Mouse (Mus musculus) forebrain, embryonic 16.5 days (tissue): ENCODE results near the gene Ush2a. TPM values are rescaled to one million over a fixed set of nuclear protein-coding genes. Genes with fewer than 3 reads are reported as not detected.
A peak's percentile ranks its signal among the peaks of the same experiment; 100 is the strongest.

Source experiments
- ATAC-seq: fragments of 200-750 bp; cut with Nextera tagmentation; 2 replicates; pipeline ENCODE4 v1.8.0; 2017; ENCODE audit warnings: mild to moderate bottlenecking, moderate library complexity
- H3K27ac ChIP-seq: fragments of 300-500 bp; sonication (generic); 2 replicates; pipeline ENCODE4 v1.5.1; 2014; ENCODE audit warnings: low read length, control low read depth
- H3K27me3 ChIP-seq: fragments of 300-500 bp; sonication (generic); replicated peaks from 2 replicates; pipeline ENCODE4 v1.6.1; 2014; ENCODE audit warnings: low read length; ENCODE audit not compliant: control insufficient read depth, insufficient read depth
- H3K36me3 ChIP-seq: fragments of 300-500 bp; sonication (generic); 2 replicates; pipeline ENCODE4 v1.6.1; 2014; ENCODE audit not compliant: control insufficient read depth, insufficient read depth
- H3K4me1 ChIP-seq: fragments of 300-500 bp; sonication (generic); replicated peaks from 2 replicates; pipeline ENCODE4 v1.6.1; 2014; ENCODE audit warnings: low read length; ENCODE audit not compliant: control insufficient read depth, insufficient read depth
- H3K4me2 ChIP-seq: fragments of 300-500 bp; sonication (generic); 2 replicates; pipeline ENCODE4 v1.6.1; 2014; ENCODE audit warnings: mild to moderate bottlenecking, low read length, control low read depth
- H3K4me3 ChIP-seq: fragments of 300-500 bp; sonication (generic); replicated peaks from 2 replicates; pipeline ENCODE4 v1.5.1; 2014; ENCODE audit warnings: mild to moderate bottlenecking, low read length, control low read depth
- H3K9ac ChIP-seq: fragments of 300-500 bp; sonication (generic); replicated peaks from 2 replicates; pipeline ENCODE4 v1.6.1; 2014; ENCODE audit warnings: low read depth, low read length, control low read depth
- H3K9me3 ChIP-seq: fragments of 300-500 bp; sonication (generic); 2 replicates; pipeline ENCODE4 v1.6.1; 2016; ENCODE audit warnings: low read length; ENCODE audit not compliant: control insufficient read depth
- WGBS: fragments of 180-500 bp; shearing (Covaris S2); extraction: QIAGEN DNeasy Blood & Tissue Kit; methylation state at CpG from one replicate; pipeline ENCODE4 v1.1.7; 2014; 5-methylcytosine and 5-hydroxymethylcytosine counted together
- polyA plus RNA-seq: library from polyadenylated mRNA; unstranded; fragments of >200 nt; fragmentation: Nextera tagmentation; extraction: Ambion mirVana; gene quantifications from 2 replicates; pipeline ENCODE4 v1.2.1, GENCODE M21; 2015

The Ush2a gene
- polyA plus RNA-seq, 1 experiment from 2014 or later, result 0.32 TPM

- no peak overlapping the region for H3K4me3 ChIP-seq
- ATAC-seq, result peak; percentile 47; the same call in 1 of the 2 replicates
- WGBS, result 70% methylated on average over 3 of the region's 3 CpGs
- no peaks in the 10 kb centered on the region for H3K27me3 ChIP-seq
- 0 out of 2 replicates have a peak, but pooled peaks cover 2% of the 10 kb centered on the region for H3K4me1 ChIP-seq
- H3K9ac ChIP-seq, result no peak overlapping the region
- H3K4me2 ChIP-seq, result no peak overlapping the region
- H3K27ac ChIP-seq, result no peak overlapping the region
- H3K9me3 ChIP-seq, result no peaks in the 10 kb centered on the region
- H3K36me3 ChIP-seq, result no peaks in the 10 kb centered on the region
These were observed 101.7 kb downstream of the Ush2a start for GRCm38 (mm10) chr1:188363548-188363947.

- Histone ChIP-seq H3K27ac (no peak overlapping the region), H3K9me3 (no peaks in the 10 kb centered on the region), H3K27me3 (no peaks in the 10 kb centered on the region), H3K9ac (no peak overlapping the region), H3K4me1 (peaks cover 2% of the 10 kb centered on the region; the same call in 1 of the 2 replicates), H3K4me3 (no peak overlapping the region), H3K36me3 (no peaks in the 10 kb centered on the region), H3K4me2 (no peak overlapping the region)
- 69% methylated on average over 1 of the region's 1 CpGs for WGBS
- no peak for ATAC-seq
These were observed 123.4 kb downstream of the Ush2a start for GRCm38 (mm10) chr1:188385180-188385579.

DNA sequence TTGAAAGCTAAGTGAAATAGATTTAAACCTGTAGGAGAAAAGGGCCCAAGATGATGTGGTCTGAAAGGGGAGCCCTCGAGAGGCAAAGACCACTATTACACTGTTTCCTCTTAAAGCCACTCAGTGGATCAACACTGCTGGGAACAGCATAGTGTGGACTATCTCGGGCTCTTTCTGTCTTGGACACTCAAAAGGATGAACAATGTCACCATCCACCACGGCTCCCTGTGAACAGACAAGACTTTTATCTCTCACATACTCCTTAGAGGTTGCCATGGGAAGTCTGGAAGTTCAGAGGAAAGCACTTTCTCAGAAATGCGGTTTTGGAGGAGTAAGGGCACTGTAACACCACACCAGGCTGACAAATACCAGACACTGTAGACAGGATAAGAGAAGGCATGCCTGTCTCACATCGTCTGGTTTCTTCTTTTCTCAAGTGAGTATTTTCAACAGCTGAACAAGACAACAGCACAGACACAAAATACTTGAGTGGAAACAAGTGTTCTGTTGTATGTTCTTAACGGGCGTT, 124.0 kb downstream of the Ush2a start:
- Histone ChIP-seq H3K27me3 (no peaks in the 10 kb centered on the region), H3K27ac (no peak overlapping the region), H3K4me2 (no peak overlapping the region), H3K4me1 (peaks cover 3% of the 10 kb centered on the region; the same call in 1 of the 2 replicates), H3K9me3 (no peaks in the 10 kb centered on the region), H3K4me3 (no peak overlapping the region), H3K36me3 (no peaks in the 10 kb centered on the region), H3K9ac (no peak overlapping the region)
- WGBS, result 66% methylated on average over 7 of the region's 7 CpGs
- ATAC-seq, result no peak

DNA sequence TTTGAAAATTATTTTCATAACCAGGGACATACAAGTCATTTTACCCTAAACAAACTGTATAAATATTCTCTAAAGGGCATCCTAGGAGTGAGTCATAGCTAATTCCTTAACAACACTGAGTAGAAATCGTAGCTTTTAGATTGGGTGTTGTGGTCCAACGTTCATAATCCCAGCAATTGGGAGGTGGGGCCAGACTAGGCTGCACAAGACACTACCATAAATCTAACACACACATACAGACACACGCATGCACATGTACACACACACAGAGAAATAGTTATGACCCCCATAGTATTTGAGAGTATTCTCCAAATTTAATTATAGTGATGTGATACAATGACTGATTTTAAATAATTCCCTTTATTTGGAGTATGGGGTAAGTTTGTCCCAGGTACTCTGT, 125.5 kb downstream of the Ush2a start:
- 86% methylated on average over 3 of the region's 3 CpGs for WGBS
- H3K27ac ChIP-seq, result no peak overlapping the region
- ATAC-seq, result no peak
- no peak overlapping the region for H3K9ac ChIP-seq
- no peaks in the 10 kb centered on the region for H3K9me3 ChIP-seq
- peaks cover 3% of the 10 kb centered on the region; the same call in 1 of the 2 replicates for H3K4me1 ChIP-seq
- no peaks in the 10 kb centered on the region for H3K27me3 ChIP-seq
- H3K36me3 ChIP-seq, result no peaks in the 10 kb centered on the region
- H3K4me3 ChIP-seq, result no peak overlapping the region
- H3K4me2 ChIP-seq, result no peak overlapping the region

GRCm38 (mm10) chr1:188387820-188388471, 126.1 kb downstream of the Ush2a start:
- WGBS, result 90% methylated on average over 2 of the region's 2 CpGs
- H3K4me1 ChIP-seq, result peaks cover 3% of the 10 kb centered on the region; the same call in 1 of the 2 replicates
- no peak overlapping the region for H3K27ac ChIP-seq
- ATAC-seq, result no peak
- no peak overlapping the region for H3K9ac ChIP-seq
- no peak overlapping the region for H3K4me3 ChIP-seq
- H3K4me2 ChIP-seq, result no peak overlapping the region
- H3K27me3 ChIP-seq, result no peaks in the 10 kb centered on the region
- no peaks in the 10 kb centered on the region for H3K36me3 ChIP-seq
- no peaks in the 10 kb centered on the region for H3K9me3 ChIP-seq

- no peak overlapping the region for H3K4me3 ChIP-seq
- no peaks in the 10 kb centered on the region for H3K36me3 ChIP-seq
- no peak overlapping the region for H3K27ac ChIP-seq
- WGBS, result 54% methylated on average over 6 of the region's 6 CpGs
- H3K27me3 ChIP-seq, result no peaks in the 10 kb centered on the region
- no peak for ATAC-seq
- no peaks in the 10 kb centered on the region for H3K9me3 ChIP-seq
- no peak overlapping the region for H3K4me2 ChIP-seq
- H3K9ac ChIP-seq, result no peak overlapping the region
- peaks cover 3% of the 10 kb centered on the region; the same call in 1 of the 2 replicates for H3K4me1 ChIP-seq
These were observed 128.3 kb downstream of the Ush2a start for GRCm38 (mm10) chr1:188390080-188390479.

DNA sequence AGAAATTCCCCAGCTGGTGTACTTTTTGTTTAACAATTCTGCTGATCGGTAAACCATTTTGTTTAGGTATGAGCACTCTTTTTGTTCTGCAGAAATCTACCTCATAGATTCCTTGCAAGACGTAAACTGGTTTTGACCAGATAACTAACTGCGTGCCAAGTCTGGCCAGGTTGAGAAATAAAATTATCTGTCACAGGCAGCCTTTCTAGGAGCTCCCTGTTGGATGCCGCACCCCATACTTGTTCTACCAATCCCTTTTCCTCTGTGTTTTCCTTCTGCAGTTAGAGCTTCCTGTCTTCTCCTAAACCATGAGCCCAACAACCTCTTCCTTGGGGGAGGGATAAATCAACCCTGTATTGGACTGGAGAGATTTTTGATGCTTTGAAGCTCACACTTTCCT, 145.4 kb downstream of the Ush2a start:
- Histone ChIP-seq H3K9me3 (no peaks in the 10 kb centered on the region), H3K4me1 (no peaks in the 10 kb centered on the region), H3K9ac (no peak overlapping the region), H3K27ac (no peak overlapping the region), H3K27me3 (no peaks in the 10 kb centered on the region), H3K4me3 (no peak overlapping the region), H3K36me3 (no peaks in the 10 kb centered on the region), H3K4me2 (no peak overlapping the region)
- 95% methylated on average over 4 of the region's 4 CpGs for WGBS
- ATAC-seq, result no peak

DNA sequence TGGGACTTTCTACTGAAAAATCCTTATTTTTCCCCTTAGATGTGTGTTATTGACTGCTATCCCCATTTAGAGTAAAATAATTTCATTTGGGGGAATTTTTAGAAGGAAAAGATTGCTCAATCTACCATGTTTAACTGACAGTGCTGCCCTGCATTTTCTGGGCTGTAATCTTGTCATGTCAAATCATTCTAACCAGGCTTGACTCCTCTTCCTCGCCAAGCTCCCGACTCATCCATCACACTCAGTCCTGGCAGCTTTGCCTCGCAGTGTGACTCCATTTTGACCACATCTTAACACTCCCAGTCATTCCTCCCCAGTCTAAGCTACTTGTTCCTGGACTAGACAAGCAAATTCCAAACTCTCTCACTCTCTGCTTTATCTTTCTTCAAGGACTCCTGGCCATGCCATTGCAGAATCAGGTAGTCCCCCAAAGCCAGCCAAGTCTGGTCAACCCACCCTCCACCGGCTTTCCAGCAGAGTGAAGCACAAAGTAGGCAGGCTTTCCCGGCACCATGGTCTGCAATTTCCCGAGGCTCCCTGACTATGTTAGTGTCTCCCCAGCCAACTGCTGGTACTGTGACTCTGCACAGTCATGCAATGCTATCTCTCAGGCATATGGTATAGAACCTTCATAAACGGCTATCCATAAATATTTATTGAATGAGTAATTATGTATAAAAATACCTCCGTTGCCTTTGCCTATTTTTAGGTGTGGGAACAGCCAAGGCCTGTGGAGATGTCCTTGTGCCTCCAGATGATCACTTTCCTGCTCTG, 146.0 kb downstream of the Ush2a start:
- no peak for ATAC-seq
- no peaks in the 10 kb centered on the region for H3K9me3 ChIP-seq
- 88% methylated on average over 8 of the region's 8 CpGs for WGBS
- H3K4me2 ChIP-seq, result no peak overlapping the region
- no peaks in the 10 kb centered on the region for H3K36me3 ChIP-seq
- H3K27ac ChIP-seq, result no peak overlapping the region
- no peaks in the 10 kb centered on the region for H3K4me1 ChIP-seq
- H3K4me3 ChIP-seq, result no peak overlapping the region
- no peak overlapping the region for H3K9ac ChIP-seq
- H3K27me3 ChIP-seq, result no peaks in the 10 kb centered on the region

DNA sequence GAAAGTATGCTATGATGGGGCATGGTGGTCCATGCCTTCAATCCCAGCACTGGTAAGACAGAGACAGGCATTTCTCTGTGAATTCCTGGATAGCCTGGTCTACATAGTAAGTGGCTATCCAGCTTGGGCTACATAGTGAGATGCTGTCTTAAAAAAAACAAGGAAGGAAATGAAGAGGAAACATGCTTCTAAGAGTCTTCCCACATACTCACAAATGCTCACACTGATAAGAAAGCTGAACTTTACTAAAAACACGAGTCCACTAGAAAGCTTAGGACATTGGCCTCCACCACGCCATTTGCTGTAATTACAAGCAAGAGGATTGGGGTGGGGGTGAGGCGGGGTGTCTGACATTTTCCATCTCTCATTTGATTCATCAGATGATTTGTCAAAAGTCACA, 148.7 kb downstream of the Ush2a start:
- Histone ChIP-seq H3K27ac (no peak overlapping the region), H3K4me2 (no peak overlapping the region), H3K4me1 (no peaks in the 10 kb centered on the region), H3K9me3 (no peaks in the 10 kb centered on the region), H3K27me3 (no peaks in the 10 kb centered on the region), H3K9ac (no peak overlapping the region), H3K4me3 (no peak overlapping the region), H3K36me3 (no peaks in the 10 kb centered on the region)
- ATAC-seq, result no peak
- WGBS, result 91% methylated on average over 3 of the region's 3 CpGs
